Mouse (Mus musculus) neural tube, embryonic 11.5 days (tissue): ENCODE measurements around the gene Scgb2b21. TPM values are rescaled to one million over a fixed set of nuclear protein-coding genes. Genes with fewer than 3 reads are reported as not detected.
"Not testable (repeated sequence)": the region's sequence is repeated elsewhere in the genome, so short reads cannot be mapped to it uniquely, and the experiment has no call there.

Experiments
- ATAC-seq: fragments of 200-750 bp; cut with Nextera tagmentation; 2 replicates; pipeline ENCODE4 v1.8.0; 2017; ENCODE audit warnings: moderate number of reproducible peaks, mild to moderate bottlenecking, moderate TSS enrichment, moderate library complexity; ENCODE audit not compliant: insufficient read depth, low FRiP score, low TSS enrichment
- DNase-seq: peaks from one replicate; pipeline ENCODE4 v3.0.0-alpha.2; 2015; ENCODE audit warnings: low spot score
- H3K27ac ChIP-seq: fragments of 300-500 bp; sonication (generic); 2 replicates; pipeline ENCODE4 v1.5.1; 2014; ENCODE audit warnings: low read depth, mild to moderate bottlenecking, low read length
- H3K27me3 ChIP-seq: fragments of 300-500 bp; sonication (generic); 2 replicates; pipeline ENCODE4 v1.6.1; 2014; ENCODE audit warnings: mild to moderate bottlenecking, low read length, mixed read lengths; ENCODE audit not compliant: control insufficient read depth, insufficient read depth
- H3K36me3 ChIP-seq: fragments of 300-500 bp; sonication (generic); 2 replicates; pipeline ENCODE4 v1.6.1; 2014; ENCODE audit warnings: mild to moderate bottlenecking, low read length, moderate library complexity, mixed read lengths; ENCODE audit not compliant: control insufficient read depth, insufficient read depth
- H3K4me1 ChIP-seq: fragments of 300-500 bp; sonication (generic); 2 replicates; pipeline ENCODE4 v1.6.1; 2014; ENCODE audit warnings: low read length, mixed read lengths; ENCODE audit not compliant: control insufficient read depth, insufficient read depth
- H3K4me2 ChIP-seq: fragments of 300-500 bp; sonication (generic); 2 replicates; pipeline ENCODE4 v1.6.1; 2014; ENCODE audit warnings: low read depth, mild to moderate bottlenecking, moderate library complexity
- H3K4me3 ChIP-seq: fragments of 300-500 bp; sonication (generic); 2 replicates; pipeline ENCODE4 v1.5.1; 2014; ENCODE audit warnings: low read depth, low read length
- H3K9ac ChIP-seq: fragments of 300-500 bp; sonication (generic); 2 replicates; pipeline ENCODE4 v1.6.1; 2014; ENCODE audit warnings: mild to moderate bottlenecking, low read length
- H3K9me3 ChIP-seq: fragments of 300-500 bp; sonication (generic); 2 replicates; pipeline ENCODE4 v1.6.1; 2016; ENCODE audit warnings: low read length; ENCODE audit not compliant: control insufficient read depth
- WGBS: fragments of 180-500 bp; shearing (Covaris S2); extraction: QIAGEN DNeasy Blood & Tissue Kit; methylation state at CpG from one replicate; pipeline ENCODE4 v1.1.7; 2014; 5-methylcytosine and 5-hydroxymethylcytosine counted together
- polyA plus RNA-seq: library from polyadenylated mRNA; unstranded; fragments of >200 nt; fragmentation: Nextera tagmentation; extraction: Ambion mirVana; gene quantifications from 2 replicates; pipeline ENCODE4 v1.2.1, GENCODE M21; 2014

Gene Scgb2b21
- not detected in 2 replicates for polyA plus RNA-seq

DNA sequence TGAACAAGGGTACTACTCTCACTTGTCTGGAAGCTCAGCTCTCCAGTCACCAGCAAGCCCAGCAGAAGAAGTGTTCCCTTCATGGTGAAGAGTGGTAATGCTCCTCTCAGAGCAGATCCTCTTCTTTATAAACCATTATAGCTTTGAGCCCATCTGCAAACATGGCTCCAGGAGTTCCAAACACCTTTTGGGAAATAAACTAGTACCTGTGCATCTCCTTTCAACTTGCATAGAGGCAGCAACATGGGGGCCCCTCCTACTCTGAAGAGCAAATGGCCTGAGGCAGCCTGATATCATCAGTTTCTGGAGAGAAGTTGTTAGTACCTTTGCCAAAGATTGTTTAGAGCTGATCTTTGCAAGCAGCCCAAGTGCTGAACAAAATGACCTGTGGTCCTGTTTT is at the start of gene Scgb2b21:
Gene Scgb2b21, minus strand, starts transcription at position 101 of the 400 bp plus-strand sequence.
- Histone ChIP-seq H3K27ac (no peak within 1 kb of the TSS), H3K9ac (no peak within 1 kb of the TSS), H3K9me3 (peaks cover under 1% of the 10 kb centered on the region; the same call in 1 of the 2 replicates), H3K4me2 (no peak within 1 kb of the TSS), H3K27me3 (no peaks in the 10 kb centered on the region), H3K4me1 (no peaks in the 10 kb centered on the region), H3K4me3 (no peak within 1 kb of the TSS), H3K36me3 (no peaks in the 10 kb centered on the region)
- no peak for ATAC-seq
- no peak for DNase-seq

DNA sequence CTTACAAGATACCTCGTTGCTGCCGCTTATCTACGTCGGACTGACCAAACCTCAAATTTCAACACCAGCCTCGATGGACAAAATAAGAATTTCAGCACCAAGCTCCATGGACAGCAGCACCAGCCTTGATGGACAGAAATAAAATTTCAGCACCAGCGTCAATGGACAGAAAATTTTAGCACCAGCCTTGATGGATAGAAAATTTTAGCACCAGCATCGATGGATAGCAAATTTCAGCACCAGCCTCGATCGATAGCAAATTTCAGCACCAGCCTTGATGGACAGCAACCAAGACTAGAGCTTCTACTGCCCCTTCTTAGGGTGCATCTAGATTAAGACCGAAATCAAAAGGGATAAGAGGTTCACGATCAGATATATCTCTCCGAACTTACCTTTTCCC is 23.2 kb upstream of the Scgb2b21 start:
- DNase-seq, H3K9ac ChIP-seq, H3K4me1 ChIP-seq, H3K36me3 ChIP-seq, H3K27ac ChIP-seq, H3K9me3 ChIP-seq, H3K4me2 ChIP-seq, ATAC-seq, H3K27me3 ChIP-seq, H3K4me3 ChIP-seq: not testable (repeated sequence)
- WGBS: 90% methylated on average over 12 of the region's 12 CpGs

Other genes with a start within 250 kb of the Scgb2b21 start
- not detected in 2 replicates for gene Scgb2b19, start 240.1 kb downstream of the Scgb2b21 start, polyA plus RNA-seq
- gene Scgb1b19, start 233.2 kb downstream of the Scgb2b21 start, polyA plus RNA-seq: not detected in 2 replicates
- gene Scgb2b20, start 154.1 kb downstream of the Scgb2b21 start, polyA plus RNA-seq: not detected in 2 replicates
- not detected in 2 replicates for gene Scgb1b20, start 147.2 kb downstream of the Scgb2b21 start, polyA plus RNA-seq
- gene Scgb2b24, start 218.9 kb upstream of the Scgb2b21 start, polyA plus RNA-seq: not detected in 2 replicates
- not detected in 2 replicates for gene Scgb1b24, start 223.3 kb upstream of the Scgb2b21 start, polyA plus RNA-seq